Mouse (Mus musculus) C2C12 (cell line): Measurements from ENCODE around the gene Stard5.

Experiments used
- CTCF ChIP-seq: IDR thresholded peaks from one replicate; pipeline ENCODE4 v1.5.1; 2011; ENCODE audit not compliant: control insufficient read depth, insufficient read depth, insufficient read length
- MAX ChIP-seq: IDR thresholded peaks from one replicate; pipeline ENCODE4 v1.6.1; 2011; ENCODE audit warnings: mild to moderate bottlenecking, control low read depth

DNA sequence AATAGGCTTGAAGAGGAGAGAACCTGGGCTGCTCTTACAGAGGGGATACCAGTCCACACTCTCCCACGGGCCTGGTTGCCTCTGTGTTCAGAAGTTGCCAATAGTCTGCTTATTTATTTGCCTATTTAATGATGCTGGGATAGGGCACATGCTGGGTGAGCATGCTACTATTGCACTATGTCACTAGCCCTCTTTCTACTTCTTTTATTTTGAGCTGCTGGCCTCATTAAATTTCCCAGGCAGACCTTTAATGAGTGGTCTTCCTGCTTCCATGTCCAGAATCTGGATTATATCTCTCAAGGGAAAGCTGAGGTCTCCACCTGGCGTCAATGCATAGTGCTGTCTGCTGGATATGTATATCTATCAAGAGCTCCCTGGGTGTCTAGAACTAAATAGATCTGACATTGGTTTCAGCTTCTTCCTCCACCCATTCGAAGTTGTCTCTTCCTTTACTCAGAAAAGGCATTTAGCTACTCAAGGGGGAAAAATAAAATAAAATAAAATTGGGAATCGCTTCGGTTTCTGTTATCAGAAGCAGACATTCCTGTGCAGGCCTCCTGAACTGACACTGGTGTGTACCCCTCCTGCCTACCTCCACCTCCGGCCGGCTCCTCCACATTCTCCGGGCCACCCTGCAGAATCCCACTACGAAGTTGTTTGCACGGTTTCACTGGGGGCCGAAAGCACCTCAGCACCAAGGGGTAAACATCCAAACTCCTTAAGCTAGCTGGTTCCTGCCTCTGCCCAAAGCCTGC is 509 bp upstream of the Stard5 start:
- TF ChIP-seq CTCF (no peak), MAX (no peak)
